Mouse (Mus musculus): ENCODE data around the gene Smarcb1. TPM values are rescaled to one million over a fixed set of nuclear protein-coding genes. Genes with fewer than 3 reads are reported as not detected.
A peak's percentile ranks its signal among the peaks of the same experiment; 100 is the strongest.
"Not testable (repeated sequence)": the region's sequence is repeated elsewhere in the genome, so short reads cannot be mapped to it uniquely, and the experiment has no call there.

The Smarcb1 gene
- polyA plus RNA-seq, 1 experiment, result 82.1 TPM

DNA sequence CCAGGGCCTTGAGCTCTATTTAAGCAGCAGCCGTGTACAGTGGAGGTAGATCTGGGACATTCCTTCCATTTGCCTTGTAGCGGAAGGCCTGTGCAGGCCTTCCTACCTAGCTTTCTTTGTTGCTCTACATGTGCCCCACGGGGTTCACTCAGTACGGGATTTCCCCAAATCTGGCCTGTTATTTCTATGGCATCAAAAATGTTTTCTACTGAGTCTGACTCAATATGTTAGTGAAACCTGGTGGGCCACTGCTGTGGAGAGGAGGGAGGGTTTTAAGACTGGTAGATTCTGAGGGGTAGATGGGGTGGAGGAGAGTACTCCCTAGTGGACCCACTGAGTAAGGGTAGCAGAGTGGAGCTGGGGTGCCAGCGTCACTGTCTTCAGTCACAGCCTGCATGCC is 25.7 kb downstream of the Smarcb1 start:
- H3K4me1 ChIP-seq (ENCODE audit: control insufficient read depth, insufficient read depth, low read length), result peaks cover 8% of the 10 kb centered on the region
- DNase-seq, result no peak
- no peak overlapping the region for H3K27ac ChIP-seq (ENCODE audit: insufficient read depth, low read length)
- no peaks in the 10 kb centered on the region for H3K27me3 ChIP-seq (ENCODE audit: control insufficient read depth, insufficient read depth, low read length)
- no peak overlapping the region for H3K4me3 ChIP-seq (replicated peaks; ENCODE audit: insufficient read depth, low read depth, low read length)
- no peak for TF ChIP-seq POLR2A (IDR thresholded peaks at IDR 0.05; ENCODE audit: borderline replicate concordance, insufficient read depth, low read length)
- TF ChIP-seq CTCF (IDR thresholded peaks at IDR 0.05; ENCODE audit: borderline replicate concordance, insufficient read depth, low read depth, low read length), result no peak
- 93% methylated on average over 5 of the region's 5 CpGs for whole genome bisulfite sequencing

DNA sequence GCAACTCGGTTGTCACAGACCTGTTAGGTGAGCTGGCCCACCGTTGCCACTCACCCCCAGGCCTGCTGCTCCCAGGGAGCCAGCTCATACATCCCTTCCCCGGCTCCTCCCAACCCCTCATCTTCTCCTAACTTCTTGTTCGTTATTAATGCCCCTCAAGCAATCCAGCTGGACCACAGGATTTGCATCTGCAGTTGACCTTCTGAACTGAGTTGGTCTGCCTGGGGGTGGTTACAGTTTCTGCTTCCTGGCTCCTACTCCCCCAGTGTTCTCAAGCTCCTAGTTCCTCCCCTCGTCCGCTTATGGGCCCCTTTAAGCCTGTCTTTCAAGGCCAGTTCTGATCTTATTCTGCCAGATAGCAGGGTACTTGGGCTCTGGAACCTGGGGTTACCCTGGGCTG is 26.8 kb downstream of the Smarcb1 start:
- WGBS, result 77% methylated on average over 6 of the region's 6 CpGs
- no peak overlapping the region for H3K27ac ChIP-seq (ENCODE audit: insufficient read depth, low read length)
- H3K27me3 ChIP-seq (ENCODE audit: control insufficient read depth, insufficient read depth, low read length), result no peaks in the 10 kb centered on the region
- TF ChIP-seq CTCF (IDR thresholded peaks at IDR 0.05; ENCODE audit: borderline replicate concordance, insufficient read depth, low read depth, low read length) (no peak), POLR2A (IDR thresholded peaks at IDR 0.05; ENCODE audit: borderline replicate concordance, insufficient read depth, low read length) (no peak)
- no peak overlapping the region for H3K4me3 ChIP-seq (replicated peaks; ENCODE audit: insufficient read depth, low read depth, low read length)
- DNase-seq, result no peak
- H3K4me1 ChIP-seq (ENCODE audit: control insufficient read depth, insufficient read depth, low read length), result peaks cover 8% of the 10 kb centered on the region

DNA sequence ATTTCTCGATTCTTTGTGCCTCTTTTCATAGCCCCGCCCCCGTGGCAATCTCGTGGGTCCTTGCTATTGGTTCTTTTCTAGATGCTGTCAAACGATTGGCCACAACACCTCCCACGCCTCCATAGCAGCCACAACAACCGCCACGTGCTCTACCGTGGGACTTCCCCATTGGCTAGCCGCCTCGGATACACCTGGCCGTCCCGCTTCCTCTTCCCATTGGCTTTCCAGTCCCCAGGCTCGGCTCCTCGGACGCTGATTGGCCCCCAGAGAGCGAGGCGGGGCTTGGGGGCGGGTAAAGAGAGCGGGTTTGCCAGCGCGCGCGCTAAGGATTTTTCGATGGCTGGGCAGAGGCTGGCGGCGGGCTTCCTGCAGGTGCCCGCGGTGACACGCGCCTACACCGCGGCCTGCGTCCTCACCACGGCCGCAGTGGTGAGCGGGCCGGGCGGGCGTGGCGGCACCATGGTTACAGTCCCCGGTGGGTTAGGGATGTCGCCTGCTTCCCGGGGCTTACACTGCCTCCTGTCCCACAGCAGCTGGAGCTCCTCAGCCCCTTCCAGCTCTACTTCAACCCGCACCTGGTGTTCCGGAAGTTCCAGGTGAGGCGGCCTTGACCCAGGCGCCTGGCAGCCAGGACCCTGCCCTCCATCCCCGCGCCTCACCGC is 28.2 kb downstream of the Smarcb1 start, which contains the start of gene Derl3:
TSS of gene Derl3 (plus strand) at position 325 of the 662 bp plus-strand sequence.
- no peaks in the 10 kb centered on the region for H3K27me3 ChIP-seq (ENCODE audit: control insufficient read depth, insufficient read depth, low read length)
- H3K4me1 ChIP-seq (ENCODE audit: control insufficient read depth, insufficient read depth, low read length), result peaks cover 5% of the 10 kb centered on the region
- no peak within 1 kb of the TSS for H3K27ac ChIP-seq (ENCODE audit: insufficient read depth, low read length)
- DNase-seq, result peak; percentile 96 to 99
- TF ChIP-seq POLR2A (IDR thresholded peaks at IDR 0.05; ENCODE audit: borderline replicate concordance, insufficient read depth, low read length) (no peak), CTCF (IDR thresholded peaks at IDR 0.05; ENCODE audit: borderline replicate concordance, insufficient read depth, low read depth, low read length) (no peak)
- WGBS, result under 1% methylated on average over 51 of the region's 51 CpGs
- peak within 1 kb of the TSS; percentile 71 for H3K4me3 ChIP-seq (replicated peaks; ENCODE audit: insufficient read depth, low read depth, low read length)

DNA sequence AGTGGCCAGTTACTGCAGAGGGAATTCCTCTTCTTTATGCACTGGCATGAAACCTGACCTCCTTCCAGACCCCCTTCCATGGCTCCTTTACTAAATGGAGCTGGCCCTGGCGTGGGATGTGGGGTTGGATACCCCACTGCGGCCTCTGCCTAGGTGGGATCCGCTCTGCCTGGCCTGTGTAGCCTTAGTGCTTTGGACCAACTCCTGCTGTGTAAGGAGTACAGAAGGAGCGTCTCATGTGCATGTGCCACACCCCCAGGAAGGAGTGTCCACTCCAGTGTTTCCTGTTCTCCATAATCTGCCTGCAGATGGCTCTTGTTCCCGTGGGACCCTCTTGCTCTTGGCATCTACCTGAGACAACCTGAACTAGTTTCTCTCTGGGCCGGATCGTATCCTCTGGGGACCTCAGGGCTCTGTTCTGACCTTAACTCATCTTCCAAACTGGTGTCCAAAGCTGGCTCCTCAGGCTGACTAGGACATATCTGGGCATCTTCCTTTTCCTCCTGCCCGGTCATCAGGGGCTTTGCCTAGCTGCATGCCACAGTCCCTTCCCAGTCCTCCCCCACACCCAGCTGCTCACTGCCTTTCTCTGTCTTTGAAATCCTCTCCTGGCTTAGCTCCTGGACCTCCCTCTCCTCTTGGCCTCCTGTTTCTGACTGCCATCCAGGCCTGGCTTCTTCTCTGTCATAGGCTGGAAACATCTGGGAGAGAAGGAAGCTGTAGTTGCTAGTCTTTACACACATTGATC is 31.8 kb downstream of the Smarcb1 start:
- TF ChIP-seq POLR2A (IDR thresholded peaks at IDR 0.05; ENCODE audit: borderline replicate concordance, insufficient read depth, low read length) (no peak), CTCF (IDR thresholded peaks at IDR 0.05; ENCODE audit: borderline replicate concordance, insufficient read depth, low read depth, low read length) (no peak)
- no peaks in the 10 kb centered on the region for H3K27me3 ChIP-seq (ENCODE audit: control insufficient read depth, insufficient read depth, low read length)
- no peaks in the 10 kb centered on the region; the same call in 1 of the 2 replicates for H3K4me1 ChIP-seq (ENCODE audit: control insufficient read depth, insufficient read depth, low read length)
- no peak overlapping the region for H3K27ac ChIP-seq (ENCODE audit: insufficient read depth, low read length)
- no peak overlapping the region for H3K4me3 ChIP-seq (replicated peaks; ENCODE audit: insufficient read depth, low read depth, low read length)
- no peak for DNase-seq
- WGBS, result 32% methylated on average over 8 of the region's 8 CpGs

DNA sequence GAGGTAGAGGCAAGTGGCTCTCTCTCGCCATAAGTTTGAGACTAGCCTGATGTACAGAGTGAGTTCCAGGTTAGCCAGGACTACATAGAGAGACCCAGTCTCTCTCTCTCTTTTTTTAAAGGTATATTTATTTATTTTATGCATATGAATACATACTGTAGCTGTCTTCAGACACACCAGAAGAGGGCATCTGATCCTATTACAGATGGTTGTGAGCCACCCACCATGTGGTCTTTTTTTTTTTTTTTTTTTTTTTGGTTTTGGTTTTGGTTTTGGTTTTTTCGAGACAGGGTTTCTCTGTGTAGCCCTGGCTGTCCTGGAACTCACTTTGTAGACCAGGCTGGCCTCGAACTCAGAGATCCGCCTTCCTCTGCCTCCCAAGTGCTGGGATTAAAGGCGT is 33.9 kb downstream of the Smarcb1 start:
- 90% methylated on average over 5 of the region's 5 CpGs for WGBS

DNA sequence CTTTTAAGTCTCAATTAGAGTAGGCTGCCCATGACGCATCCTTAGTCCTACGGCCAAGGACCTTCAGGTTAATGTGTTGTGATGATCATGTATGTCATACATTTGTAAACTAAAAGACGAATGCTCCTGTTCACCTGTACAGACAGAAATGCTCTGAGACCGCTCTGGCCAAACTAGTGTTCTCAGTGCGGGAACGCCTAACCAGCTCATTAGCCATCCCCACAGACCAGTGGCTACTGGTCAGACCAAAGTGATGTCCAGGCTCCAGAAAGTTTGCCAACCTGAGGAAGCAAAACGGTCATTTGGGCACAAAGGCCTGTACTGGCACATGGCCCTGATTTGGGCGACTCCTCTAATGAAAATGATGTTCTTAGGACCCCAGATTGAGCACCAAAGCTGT is 36.7 kb downstream of the Smarcb1 start:
- Histone ChIP-seq H3K4me3 (replicated peaks; ENCODE audit: insufficient read depth, low read depth, low read length) (no peak overlapping the region), H3K27ac (ENCODE audit: insufficient read depth, low read length) (no peak overlapping the region), H3K4me1 (ENCODE audit: control insufficient read depth, insufficient read depth, low read length) (no peaks in the 10 kb centered on the region; the same call in 1 of the 2 replicates), H3K27me3 (ENCODE audit: control insufficient read depth, insufficient read depth, low read length) (no peaks in the 10 kb centered on the region)
- 92% methylated on average over 8 of the region's 8 CpGs for WGBS
- TF ChIP-seq CTCF (IDR thresholded peaks at IDR 0.05; ENCODE audit: borderline replicate concordance, insufficient read depth, low read depth, low read length) (no peak), POLR2A (IDR thresholded peaks at IDR 0.05; ENCODE audit: borderline replicate concordance, insufficient read depth, low read length) (no peak)
- no peak for DNase-seq

More for the DNA sequence above, 33.9 kb downstream of the Smarcb1 start:
- H3K4me3 ChIP-seq (replicated peaks; ENCODE audit: insufficient read depth, low read depth, low read length); H3K27me3 ChIP-seq (ENCODE audit: control insufficient read depth, insufficient read depth, low read length); H3K4me1 ChIP-seq (ENCODE audit: control insufficient read depth, insufficient read depth, low read length); H3K27ac ChIP-seq (ENCODE audit: insufficient read depth, low read length); DNase-seq: not testable (repeated sequence)

DNA sequence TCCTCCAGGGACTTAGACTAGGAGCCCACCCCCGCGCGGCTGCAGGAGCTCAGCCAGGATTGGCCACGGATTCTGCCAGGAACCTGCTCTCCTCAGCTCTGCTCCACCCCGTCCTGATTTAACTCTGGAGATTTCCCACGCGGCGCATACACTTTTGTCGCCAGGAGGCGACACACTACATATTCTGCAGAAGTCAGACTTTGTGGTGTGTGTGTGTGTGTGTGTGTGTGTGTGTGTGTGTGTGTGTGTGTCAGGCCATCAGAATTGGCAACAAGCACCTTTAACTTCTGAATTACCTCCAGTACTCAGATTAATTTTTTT is 38.2 kb downstream of the Smarcb1 start:
- WGBS, result 2% methylated on average over 10 of the region's 10 CpGs
- Histone ChIP-seq H3K27ac (ENCODE audit: insufficient read depth, low read length) (no peak overlapping the region), H3K4me3 (replicated peaks; ENCODE audit: insufficient read depth, low read depth, low read length) (peak overlapping the region; percentile 33), H3K4me1 (ENCODE audit: control insufficient read depth, insufficient read depth, low read length) (no peaks in the 10 kb centered on the region), H3K27me3 (ENCODE audit: control insufficient read depth, insufficient read depth, low read length) (no peaks in the 10 kb centered on the region)
- peak; percentile 78 to 82 for DNase-seq
- TF ChIP-seq CTCF (IDR thresholded peaks at IDR 0.05; ENCODE audit: borderline replicate concordance, insufficient read depth, low read depth, low read length) (peak; percentile 59; the same call in 1 of the 2 replicates), POLR2A (IDR thresholded peaks at IDR 0.05; ENCODE audit: borderline replicate concordance, insufficient read depth, low read length) (no peak)

Measured in cerebellum, adult 2 months (tissue).